Mouse (Mus musculus) NIH3T3 (cell line): Measurements from ENCODE around the gene Igdcc4.
"Not testable (repeated sequence)": the region's sequence is repeated elsewhere in the genome, so short reads cannot be mapped to it uniquely, and the experiment has no call there.

ENCODE experiments used
- DNase-seq: peaks from one replicate; pipeline ENCODE4 v3.0.0-alpha.2; 2012; ENCODE audit warnings: low read depth

Igdcc4 gene

GRCm38 (mm10) chr9:65100991-65101685 is at the start of gene Igdcc4:
Igdcc4 (plus strand) TSS chr9:65101486.
- DNase-seq, result no peak

DNA sequence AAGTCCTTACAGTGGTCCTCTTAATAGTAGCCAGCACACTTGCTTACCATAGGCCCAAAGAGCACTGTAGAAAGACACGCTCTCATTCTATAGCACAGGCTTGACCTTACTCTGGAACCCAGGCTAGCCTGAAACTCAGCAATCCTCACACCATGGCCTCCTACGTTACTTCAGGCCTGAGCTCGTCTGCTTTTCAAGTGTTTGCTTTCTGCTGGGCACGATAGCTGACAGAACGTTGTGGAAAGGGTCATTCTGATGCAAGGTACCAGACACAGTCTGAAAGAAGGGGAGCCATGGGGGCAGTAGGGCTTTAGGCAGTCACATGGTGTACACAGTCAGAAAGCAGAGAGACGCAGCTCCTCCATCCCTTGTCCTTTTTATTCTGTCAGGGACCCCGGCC is 37.0 kb upstream of the Igdcc4 start:
- DNase-seq, result no peak

- DNase-seq, result no peak
Measured at GRCm38 (mm10) chr9:65070587-65070986, 30.7 kb upstream of the Igdcc4 start.

GRCm38 (mm10) chr9:65073555-65073954 is 27.7 kb upstream of the Igdcc4 start:
- no peak for DNase-seq

DNA sequence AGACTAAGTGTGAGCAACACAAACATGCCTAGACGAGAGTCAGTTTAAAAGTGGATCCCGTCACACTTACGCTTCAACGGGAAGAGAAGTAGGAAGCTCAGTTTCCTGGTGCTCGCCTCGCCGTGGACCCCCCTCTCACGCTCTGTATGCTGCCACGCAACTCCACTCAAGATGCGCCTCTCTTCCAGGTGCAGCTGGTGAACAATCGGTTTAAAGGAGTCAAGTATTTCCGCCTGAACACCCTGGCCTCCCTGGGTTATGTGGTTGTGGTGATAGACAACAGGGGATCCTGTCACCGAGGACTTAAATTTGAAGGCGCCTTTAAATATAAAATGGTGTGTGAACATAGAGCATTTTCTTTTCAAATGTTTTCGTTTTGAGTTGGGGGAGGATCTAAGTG is 27.0 kb upstream of the Igdcc4 start:
- DNase-seq, result no peak

DNA sequence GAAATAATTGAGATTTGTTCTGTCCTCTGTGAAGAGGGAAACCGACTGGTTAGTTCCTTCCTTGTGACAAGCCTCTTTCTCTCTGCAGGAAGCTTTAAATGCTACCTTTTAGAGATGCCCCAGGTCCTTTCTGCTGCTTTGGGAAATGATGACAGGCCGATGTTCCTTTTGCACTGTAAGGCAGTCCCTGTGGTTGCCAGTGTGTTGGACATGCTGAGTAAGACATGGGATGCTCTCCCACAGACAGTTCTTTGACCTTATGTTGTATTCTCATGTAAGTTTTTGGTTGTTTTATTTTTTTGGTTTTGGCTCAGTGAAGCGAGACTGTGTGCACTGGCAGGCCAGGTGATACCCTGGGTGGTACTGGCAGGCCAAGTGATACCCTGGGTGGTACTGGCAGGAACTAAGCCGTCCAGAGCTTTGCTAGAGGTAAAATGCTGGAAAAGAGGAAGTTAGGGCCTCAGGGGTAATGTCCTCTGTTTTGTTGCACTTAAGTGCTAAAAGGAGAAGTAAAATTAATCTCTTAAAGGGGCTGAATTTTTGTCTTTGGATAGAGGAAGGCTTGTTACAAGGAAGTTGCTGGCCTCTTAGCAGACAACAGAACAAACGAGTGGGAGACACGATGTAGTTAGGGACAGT is 26.3 kb upstream of the Igdcc4 start:
- no peak for DNase-seq

GRCm38 (mm10) chr9:65077536-65077935 is 23.8 kb upstream of the Igdcc4 start:
- no peak for DNase-seq

GRCm38 (mm10) chr9:65080141-65080540 is 21.1 kb upstream of the Igdcc4 start:
- not testable (repeated sequence) for DNase-seq

DNA sequence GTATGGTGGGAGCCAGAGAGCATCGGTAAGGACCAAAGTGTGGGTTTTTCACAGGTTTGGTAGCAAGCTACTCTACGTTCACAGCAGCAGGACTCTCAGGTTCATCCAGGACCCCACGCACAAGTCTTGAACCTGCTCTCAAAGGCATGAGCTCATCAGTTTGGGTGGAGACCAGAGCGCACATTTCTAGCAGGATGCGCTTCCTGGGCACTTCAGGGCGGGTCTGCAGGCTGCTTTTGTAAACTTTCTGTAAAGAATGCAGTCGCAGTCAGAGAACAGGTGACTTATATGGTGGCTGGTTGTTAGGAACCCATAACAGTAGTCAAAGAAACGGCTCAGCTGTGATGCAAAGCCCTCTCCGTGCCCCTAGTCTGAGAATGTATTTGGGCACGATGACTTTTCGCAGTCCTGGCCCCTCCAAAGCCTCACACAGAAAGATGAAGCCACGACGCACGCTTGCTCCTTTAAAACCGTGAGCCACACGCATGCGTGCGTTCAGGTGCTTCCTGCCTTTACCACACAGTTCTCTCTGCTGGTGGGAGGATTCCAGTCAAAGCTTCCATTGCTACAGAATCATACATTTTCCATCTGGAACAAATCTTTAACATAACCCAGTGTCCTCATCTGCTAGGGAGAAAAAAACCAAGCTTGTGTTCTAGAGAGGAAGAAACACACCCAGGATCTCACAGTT is 18.1 kb upstream of the Igdcc4 start:
- DNase-seq, result no peak

GRCm38 (mm10) chr9:65084198-65084807 is 17.0 kb upstream of the Igdcc4 start:
- peak; percentile 28 for DNase-seq

GRCm38 (mm10) chr9:65085270-65085669 is 16.0 kb upstream of the Igdcc4 start:
- no peak for DNase-seq

DNA sequence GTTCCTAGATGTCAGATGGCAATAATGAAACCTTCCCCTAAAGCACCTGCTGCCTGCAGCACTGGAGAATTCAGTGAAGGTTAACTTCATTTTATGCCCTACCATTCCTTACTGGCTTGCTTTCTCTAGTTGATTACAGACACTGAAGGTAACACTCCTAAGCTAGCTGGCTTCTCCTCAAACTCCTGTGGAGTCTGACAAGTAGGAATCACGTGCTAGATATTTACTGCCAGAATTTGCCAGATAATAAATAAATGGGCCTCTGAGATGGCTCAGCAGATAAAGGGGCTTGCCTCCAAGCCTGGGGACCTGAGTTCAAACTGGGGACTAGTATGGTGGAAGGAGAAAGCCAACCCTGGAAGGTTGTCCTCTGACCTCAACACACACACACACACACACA is 14.5 kb upstream of the Igdcc4 start:
- no peak for DNase-seq

- DNase-seq, result peak; percentile 6
Measured at GRCm38 (mm10) chr9:65087490-65087889, 13.8 kb upstream of the Igdcc4 start.

DNA sequence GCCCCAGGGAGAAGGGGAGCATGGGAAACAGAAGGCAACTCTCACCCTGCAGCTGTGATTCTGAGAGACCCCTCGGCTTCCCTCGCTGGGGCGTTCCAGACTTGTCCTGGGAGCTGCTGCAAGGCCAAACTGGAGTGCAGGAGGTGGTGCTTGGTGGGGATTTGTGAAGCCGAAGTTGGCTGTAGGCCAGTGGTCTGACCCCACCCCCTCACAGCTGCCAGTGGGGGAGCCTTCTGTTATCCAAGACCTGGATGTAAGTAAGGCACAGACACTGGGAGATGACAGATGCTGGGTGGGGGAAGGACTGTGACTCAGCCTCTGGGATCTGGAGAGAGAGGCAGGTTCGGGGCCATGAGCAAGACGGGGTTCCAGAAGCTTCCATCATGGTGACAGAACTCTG is 7.0 kb upstream of the Igdcc4 start:
- peak; percentile 75 for DNase-seq

DNA sequence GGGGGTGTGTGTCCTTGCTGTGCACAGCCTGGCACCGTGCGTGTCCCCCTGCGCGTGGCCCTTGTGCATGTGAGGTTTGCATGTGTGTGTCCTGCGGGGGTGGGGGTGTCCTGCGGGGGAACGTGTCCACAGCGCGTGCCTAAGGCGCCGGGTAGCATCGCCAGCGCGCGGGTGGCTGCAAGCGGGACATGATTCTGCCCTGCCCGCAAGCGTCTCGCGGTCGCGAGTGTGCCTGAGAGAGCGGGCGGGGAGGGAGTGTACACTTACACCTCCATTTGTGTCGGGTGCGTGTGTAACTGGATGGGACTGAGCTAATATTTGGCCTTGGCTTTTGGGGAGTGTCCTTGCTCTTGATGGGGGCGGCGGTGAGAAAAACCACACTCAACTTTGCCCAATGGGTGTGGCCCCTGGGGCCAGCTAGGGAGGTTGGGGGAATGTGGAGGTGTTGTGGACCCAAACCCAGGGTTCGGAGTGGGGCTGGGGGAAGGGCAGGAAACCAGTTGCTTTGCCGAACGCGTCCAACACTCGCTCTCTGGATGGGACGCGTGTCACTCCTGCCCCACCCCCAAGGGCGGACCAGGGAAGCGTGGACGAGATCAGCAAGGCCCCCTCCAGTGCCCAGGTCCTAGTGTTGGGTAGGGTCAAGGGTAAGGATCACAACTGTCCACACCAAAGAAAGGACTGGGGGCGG is 545 bp downstream of the Igdcc4 start:
- DNase-seq, result no peak

DNA sequence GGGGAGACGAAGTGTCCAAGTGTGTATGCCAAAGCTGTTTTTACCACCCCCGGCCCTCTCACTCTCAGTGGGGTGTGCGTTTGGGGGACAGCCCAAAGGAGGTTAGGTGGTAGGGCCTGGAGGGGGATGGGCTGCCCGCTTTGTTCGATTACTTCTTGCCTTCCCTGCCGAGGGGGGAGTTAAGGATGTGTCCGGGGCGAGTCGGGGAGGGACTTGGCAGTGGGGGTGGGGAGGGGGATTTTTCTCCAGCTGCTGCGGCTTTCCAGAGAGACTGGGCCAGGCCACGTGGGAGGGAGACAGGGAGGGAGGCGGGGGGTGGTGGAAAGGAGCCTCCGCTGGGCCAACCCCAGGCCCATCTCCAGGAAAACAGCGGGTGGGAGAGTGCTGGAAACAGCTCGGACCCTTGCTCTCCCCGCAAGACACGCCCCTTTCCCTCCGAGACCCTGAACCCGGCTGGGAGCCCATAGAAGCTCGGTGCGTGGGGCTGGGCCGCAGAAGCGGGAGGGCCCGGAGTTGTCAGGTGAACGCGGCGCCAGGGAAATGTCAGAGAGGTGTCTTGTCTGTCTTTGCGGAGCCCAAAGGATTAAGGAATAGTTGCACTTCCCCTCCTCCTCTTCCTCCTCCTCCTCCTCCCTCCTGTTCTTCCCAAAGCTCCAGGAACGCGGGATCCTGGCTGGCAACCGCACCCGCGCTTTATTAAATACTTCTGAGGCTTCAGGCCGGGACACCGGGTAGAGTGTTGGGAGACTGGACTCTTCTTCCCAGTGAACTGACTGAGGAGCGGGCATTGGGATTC is 1.3 kb downstream of the Igdcc4 start:
- no peak for DNase-seq

DNA sequence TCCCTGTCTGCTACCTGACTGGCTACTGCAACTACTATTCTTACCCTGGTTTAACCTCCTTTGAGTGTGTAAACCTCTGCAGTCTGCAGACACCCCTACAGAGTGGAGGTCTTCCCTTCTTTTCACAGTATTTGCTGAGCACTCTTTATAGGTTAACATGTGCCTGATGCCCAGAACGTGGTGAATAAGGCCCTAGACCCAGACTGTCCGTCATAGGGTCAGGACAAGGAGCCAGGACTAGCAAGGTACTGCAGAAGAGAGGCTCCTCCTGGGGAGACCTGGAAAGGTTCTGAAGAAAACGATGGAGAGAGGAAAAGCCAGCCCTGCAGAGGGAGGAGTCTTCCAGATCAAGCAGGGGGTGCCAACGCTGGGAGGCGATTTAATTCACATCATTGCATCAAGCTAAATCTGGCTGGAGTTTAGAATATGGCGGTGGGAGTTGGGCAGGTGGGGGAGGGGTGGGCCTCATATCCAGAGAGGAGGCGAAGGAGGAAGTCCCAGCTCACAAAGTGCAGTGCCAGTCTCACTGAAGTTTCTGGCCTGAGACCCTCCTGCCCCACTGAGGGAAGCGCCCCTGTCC is 2.0 kb downstream of the Igdcc4 start:
- no peak for DNase-seq

GRCm38 (mm10) chr9:65106821-65107220 is 5.5 kb downstream of the Igdcc4 start:
- no peak for DNase-seq

DNA sequence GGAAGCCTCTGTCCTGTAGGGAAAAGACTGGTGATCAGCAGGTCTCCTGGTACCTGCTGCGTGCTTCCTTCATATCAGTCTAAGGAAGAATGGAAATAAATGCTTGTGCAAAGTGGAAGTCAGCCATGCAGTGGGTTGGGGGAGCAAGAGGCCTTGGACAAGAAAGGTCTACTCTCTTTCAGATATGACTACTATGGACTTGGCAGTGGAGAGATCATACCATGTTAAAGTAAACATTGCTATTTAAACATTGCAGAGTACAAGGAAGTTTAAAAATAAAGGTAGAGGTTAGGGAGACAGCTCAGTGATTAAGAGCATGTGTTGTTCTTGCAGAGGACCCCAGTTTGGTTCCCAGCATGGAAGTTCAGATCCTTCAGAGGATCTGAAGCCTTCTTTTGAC is 6.6 kb downstream of the Igdcc4 start:
- DNase-seq, result no peak

- no peak for DNase-seq
Measured at GRCm38 (mm10) chr9:65109132-65110072, 8.1 kb downstream of the Igdcc4 start.
